Mouse (Mus musculus) kidney, adult 2 months (tissue): ENCODE measurements at regions not wholly inside any gene's neighbourhood (a gene's known extent, or its start where the extent isn't known, plus 50 kb on each side); places are given as distances from the start of the nearest gene placed in this dataset.

Source experiments
- CTCF ChIP-seq: fragments of 200-500 bp; conservative IDR thresholded peaks from 2 replicates; pipeline ENCODE4 v1.5.1; 2011; ENCODE audit warnings: low read depth, mild to moderate bottlenecking, control low read depth, low read length, moderate library complexity, mixed read lengths; ENCODE audit not compliant: insufficient read depth, insufficient read length
- POLR2A ChIP-seq: fragments of 200-500 bp; IDR thresholded peaks from one replicate; pipeline ENCODE4 v1.6.1; 2011; ENCODE audit warnings: low read depth, low read length, control low read depth

DNA sequence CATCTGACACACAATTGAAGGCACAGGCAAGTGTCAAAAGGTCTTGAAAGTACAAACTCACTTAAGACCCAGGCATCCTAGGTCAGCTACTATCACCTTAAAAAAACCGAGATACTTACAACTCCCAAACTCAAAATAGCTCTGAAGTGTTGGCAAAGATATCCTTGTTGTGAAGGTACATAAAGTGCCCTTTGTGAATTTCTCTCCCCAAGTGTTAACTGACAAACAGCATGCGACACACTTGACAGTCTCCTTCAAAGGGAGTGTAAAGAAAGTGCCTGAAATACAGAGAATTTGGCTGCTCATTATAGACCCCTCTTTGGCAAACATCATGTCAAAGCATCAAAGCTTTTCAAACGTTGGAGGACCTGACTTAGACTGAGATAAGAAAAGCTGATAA, 2634.2 kb downstream of the 9330182O14Rik start:
- TF ChIP-seq CTCF, result no peak
- TF ChIP-seq POLR2A, result no peak
